Mouse (Mus musculus) left cerebral cortex, postnatal 4 days (tissue): Measurements from ENCODE around the gene Ppil4. TPM values are rescaled to one million over a fixed set of nuclear protein-coding genes. Genes with fewer than 3 reads are reported as not detected.
A peak's percentile ranks its signal among the peaks of the same experiment; 100 is the strongest.

Experiments
- DNase-seq: peaks from one replicate; pipeline ENCODE4 v3.0.0-alpha.2; 2022
- intact Hi-C: fragments of 180-260 bp; cut with DNase I; formaldehyde crosslinking; loops from one replicate; pipeline ENCODE4 v1.15.1; 2025
- total RNA-seq, 2 experiments: library from RNA; stranded (reverse); gene quantifications; 2 replicates each; pipeline ENCODE4 v1.2.3; 2021

Gene Ppil4
- total RNA-seq, 2 experiments from 2014 or later = 39.3 to 45.6 TPM

DNA sequence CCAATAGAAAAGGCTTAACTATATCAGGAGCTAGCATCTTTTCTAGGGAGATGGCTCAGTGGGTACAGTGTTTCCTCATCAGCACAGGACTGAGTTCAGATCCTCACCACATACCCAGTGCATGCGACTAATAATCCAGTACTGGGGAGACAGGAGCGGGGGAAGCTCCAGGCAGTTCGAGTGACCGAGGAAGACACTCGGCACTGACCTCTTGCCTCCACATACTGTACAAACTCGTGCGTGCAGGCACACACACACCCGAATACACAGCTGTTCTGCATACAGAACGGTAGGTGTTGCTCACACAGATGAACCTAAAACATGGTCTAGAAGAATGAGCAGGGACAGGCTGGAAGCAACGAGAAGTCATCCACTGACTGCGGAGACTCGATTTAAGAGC is 29.3 kb downstream of the Ppil4 start:
- intact Hi-C loops = no loop called here

DNA sequence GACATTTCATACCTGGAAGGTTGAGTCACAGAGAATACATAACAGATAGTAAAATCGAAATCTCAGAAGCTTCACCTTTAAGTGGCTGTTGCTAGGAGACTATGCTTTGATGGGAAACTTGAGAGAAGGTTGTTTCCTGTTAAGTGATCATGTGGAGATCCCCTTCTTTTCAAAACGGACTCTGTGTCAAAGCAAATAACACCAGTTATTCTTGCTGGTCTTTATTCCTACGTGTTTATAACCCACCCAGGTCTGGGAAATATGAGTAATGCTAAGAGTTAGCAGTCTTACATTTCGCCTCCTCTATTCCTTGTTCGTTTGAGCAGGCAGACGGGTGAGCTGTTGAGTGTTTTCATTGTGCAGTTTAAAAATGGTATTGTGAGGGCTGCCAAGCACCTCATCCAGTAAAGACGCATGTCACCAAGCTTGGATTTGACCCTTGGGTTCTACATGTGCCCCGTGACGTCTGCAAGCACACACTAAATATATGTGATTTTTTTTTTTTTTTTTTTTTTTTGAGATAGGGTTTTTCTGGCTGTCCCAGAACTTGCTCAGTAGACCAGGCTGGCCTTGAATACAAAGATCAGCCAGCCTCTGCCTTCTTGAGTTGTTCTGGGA is 32.1 kb downstream of the Ppil4 start:
- intact Hi-C loops = no loop called here

More for the DNA sequence above, 29.3 kb downstream of the Ppil4 start:
- no peak for DNase-seq

DNA sequence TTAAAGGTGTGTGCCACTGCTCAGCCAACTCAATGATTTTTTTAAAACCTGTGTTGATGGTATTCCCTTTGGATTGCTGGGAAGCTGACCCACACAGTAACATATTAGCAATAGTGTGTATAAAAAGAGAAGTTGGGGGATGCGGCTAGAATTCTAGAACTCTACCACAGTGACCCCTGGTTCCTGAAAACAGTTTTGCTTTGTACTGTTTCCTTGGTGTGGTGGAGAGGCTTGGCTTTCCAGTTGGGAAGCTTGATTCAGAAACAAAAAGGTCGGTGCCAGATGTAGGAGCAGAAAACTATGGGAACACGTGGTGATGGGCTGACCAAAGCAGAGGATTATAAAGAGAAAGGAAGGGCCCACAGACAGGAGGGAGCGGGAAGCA is 32.6 kb downstream of the Ppil4 start:
- intact Hi-C loops = no loop called here
- no peak for DNase-seq

More for the DNA sequence above, 32.1 kb downstream of the Ppil4 start:
- DNase-seq = no peak

DNA sequence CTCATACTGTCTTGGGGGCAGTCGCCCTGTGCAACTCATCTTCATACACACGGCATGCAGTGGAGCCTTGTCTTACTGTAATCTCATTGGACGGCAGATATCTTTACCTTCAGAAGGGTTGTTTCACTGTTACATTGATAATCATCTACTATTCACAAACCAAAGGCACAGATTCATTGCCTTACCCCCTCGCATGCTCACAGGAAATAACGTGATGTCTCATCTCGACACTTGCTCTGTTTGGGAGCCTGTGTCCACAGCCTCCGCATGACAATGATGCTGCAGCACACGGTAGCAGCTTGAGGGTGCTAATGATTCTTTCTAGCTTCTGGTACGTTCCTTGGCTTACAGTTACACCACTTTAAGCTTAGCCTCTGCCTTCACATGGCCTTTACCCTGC is 33.4 kb downstream of the Ppil4 start:
- intact Hi-C loops = no loop called here
- DNase-seq = no peak

DNA sequence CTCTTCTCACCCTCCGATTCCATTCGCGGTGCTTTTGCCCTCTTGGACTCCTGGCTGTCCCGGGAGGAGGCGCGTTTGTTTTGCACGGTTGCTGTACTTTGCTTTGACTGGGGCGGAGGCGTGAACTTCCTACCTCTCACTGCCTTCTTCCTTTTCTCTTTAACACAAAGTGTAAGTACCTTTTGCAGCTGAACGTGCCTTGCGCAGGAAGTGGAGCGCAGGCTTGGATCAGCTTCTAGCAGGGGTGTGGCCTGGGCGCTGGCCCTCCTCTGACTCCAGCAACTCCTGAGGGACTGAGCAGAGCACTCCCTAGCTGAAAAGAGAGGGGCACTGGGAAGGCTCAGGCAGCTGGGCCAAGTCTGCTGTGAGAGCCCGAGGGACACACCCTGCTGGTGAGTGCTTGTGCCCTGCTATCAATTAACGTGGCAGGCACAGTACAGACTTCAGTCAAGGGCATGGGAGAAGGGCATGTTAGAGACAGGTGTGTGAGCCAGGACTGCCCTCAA is 39.5 kb downstream of the Ppil4 start, which contains the start of gene Zc3h12d:
Gene Zc3h12d, plus strand, starts transcription at position 300 of the 506 bp plus-strand sequence.
- intact Hi-C loops = no loop called here
- DNase-seq = no peak

DNA sequence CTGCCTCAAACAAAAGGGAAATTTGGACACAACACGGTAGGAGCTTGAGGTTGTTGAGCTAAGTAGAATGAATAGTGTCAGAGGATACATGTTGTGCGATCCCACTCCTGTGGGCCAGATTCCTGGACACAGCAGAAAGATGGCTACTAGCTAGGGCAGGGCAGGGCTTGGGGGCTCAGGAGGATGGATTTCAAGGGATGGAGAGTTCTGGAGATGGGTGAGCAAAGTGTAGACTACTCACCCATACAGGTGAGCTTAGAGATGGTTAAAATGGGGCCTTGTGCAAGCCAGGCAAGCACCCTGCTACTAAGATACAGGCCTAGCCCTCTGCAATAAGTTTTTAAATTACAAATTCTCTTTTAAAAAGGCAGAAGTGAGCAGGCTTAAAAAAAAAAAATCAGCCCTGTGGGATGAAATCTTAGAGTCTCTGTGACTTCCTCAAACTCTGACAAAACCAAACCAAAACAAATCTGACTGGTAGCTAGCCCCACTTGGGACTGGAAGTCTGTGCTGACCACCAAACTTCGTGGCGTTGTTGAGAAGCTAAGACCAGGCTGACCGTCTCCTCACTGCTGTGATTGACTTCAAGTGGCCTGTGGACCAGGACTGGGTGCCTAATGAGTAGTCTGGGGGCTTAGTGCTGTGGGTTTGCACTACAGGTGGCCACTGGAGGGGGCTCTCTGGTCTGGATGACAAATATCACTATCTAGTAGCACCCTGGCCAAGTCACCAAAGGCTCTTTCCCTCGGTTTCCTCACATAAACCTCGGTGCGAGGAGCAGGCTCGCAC is 40.9 kb downstream of the Ppil4 start:
- intact Hi-C loops = no loop called here
- no peak for DNase-seq

DNA sequence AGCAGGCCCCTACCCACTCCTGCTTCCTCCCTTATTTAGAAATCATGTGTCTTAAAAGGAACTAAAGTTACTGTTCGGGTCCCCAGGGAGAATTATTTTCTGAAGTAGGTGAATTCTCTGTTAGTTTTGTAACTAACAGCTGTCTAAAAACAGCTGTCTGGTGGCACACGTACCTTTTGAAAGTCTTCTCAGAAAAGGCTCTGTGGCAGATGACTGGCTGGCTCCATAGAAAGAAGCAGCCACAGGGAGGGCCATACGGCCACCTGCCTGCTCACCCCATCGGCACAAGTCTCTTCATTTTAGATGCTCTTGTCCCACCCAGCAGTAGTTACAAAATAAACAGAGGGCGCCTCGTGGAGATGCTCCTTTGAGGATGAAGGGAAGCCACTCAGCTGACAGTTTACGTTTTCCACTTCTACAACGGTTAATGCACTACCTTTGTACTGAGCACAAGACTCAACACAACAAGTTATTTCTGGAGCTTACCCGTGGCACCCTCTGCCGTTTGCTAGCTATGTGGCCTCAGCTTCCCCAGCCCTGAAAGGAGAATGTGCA is 42.1 kb downstream of the Ppil4 start:
- no peak for DNase-seq
- intact Hi-C loops = no loop called here

DNA sequence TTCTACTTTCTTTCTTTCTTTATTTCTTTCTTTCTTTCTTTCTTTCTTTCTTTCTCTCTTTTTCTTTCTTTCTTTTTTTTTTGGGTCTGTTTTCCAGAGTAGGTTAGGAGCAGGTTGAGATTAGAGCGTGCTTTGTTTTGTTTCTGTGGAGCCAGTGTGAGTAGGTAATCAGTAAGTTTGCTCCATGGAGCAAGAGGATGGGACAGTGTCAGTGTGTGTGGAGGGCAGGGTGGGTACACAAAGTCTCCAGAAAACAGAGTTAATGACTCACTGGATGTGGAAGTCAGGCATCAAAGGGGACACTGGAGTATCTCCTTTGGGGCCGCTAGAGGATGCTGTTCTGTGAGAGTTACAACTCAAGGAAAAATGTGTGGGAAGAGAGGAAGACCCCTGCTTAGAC is 44.2 kb downstream of the Ppil4 start:
- DNase-seq = no peak
- intact Hi-C loops = no loop called here

DNA sequence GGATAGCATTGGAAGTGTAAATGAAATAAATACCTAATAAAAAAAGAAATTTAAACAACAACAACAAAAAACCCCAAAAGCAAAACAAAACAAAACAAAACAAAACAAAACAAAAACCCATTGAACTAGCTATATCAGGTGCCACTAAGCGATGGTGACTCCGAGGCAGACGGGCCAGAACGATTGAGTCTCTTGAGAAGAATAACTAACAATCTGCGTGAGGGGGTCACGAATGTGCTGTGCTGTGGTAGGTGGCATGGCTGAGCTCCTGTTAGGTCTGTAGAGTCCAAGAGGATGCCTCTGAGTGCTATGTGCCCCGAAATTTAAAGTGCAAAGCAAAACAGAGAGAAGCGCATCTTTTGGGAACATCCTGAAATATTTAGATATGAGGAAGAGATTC is 44.8 kb downstream of the Ppil4 start:
- DNase-seq = no peak
- intact Hi-C loops = no loop called here

DNA sequence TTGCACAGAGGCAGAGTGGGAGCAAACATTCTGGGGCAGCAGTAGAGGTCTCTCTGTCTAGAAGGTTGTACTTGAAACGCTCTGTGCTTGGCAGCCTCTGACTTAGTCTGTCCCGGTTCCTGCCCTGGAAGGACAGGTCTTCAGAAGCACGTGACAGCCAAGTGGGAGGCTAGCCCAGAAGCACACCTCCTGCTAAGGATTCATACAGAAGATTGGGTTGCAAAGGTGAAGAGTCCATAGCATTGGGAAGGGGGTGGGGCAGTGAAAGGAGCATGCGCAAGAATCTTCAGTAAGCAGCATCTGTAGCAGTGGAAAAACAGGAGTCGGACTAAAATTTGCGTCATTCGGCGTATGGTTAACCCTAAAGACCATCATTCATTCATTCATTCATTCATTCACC is 45.3 kb downstream of the Ppil4 start:
- intact Hi-C loops = no loop called here
- no peak for DNase-seq

DNA sequence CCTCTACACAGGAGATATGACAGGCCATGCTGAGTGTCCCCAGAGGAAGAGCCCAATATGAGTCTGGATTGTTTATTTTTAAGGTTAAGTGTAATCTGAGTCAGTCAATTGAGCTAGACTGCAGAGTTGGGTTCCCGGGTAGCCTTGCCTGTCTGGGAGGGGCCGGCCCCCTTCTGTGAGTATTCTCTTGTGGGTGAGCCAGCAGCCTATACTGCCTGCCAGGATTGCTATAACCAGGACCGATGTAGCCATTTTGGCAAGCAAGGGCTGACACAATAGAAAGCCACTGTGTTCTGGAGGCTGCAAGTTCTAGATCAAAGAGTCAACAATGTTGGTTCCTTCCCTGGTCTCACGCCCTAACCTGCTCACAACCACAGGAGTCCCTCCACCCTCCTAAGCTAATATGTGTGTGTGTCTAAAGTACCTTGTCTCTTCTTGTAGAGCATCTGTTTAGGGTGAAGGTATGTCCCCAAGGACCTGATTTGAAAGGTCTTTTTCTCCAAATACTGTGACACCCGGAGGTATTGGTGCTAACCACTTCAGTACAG is 46.3 kb downstream of the Ppil4 start:
- DNase-seq = no peak
- intact Hi-C loops = no loop called here

DNA sequence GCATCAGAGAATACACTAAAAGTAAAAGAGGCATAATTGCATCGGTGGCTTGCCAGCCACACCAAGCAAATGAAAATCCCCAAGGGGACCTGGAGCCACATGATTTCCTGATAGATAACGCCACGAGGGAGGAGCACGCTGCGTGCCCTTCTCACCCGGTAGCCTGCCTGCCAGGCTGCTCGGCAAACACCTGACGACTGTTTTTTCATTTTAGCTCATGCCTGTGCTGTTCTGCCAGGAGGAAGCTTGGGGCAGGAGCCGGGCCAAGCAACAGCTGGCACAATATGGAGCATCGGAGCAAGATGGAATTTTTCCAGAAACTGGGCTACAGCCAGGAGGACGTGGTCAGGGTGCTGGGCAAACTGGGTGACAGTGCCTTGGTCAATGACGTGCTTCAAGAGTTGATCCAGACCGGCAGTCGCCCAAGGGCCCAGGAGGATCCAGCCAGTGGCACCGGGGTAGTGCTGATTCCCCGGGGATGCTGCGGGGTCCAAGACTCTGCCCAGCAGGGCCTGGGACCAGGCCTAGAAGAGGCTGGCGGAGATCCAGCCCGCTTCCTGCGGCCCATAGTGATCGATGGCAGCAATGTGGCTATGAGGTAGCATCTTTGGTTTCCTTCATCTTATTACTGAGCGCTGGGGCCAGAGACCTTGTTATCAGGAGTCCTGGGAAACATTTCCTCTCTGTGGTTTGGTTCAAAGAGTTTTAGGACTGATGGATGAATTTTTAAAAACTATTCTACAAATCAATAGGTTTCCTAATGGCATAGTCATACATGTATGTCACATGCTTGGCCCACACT is 47.1 kb downstream of the Ppil4 start:
- intact Hi-C loops = no loop called here
- DNase-seq = peak; percentile 62

DNA sequence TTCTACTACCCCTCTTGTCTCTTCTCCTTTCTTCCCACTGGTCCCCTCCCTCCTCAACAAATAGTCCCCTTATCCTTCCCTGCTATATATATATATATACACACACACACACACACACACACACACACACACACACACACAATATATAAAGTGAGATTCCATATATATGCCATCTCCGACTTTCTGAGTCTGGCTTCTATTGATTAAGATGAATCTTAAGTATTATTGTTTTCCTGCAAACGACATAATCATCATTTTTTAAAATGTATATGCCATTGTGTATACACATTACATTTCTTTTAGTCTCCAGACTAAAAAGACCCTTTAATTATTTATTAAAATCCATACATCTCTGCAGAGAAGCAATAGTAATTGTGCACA is 47.7 kb downstream of the Ppil4 start:
- intact Hi-C loops = no loop called here
- DNase-seq = no peak

DNA sequence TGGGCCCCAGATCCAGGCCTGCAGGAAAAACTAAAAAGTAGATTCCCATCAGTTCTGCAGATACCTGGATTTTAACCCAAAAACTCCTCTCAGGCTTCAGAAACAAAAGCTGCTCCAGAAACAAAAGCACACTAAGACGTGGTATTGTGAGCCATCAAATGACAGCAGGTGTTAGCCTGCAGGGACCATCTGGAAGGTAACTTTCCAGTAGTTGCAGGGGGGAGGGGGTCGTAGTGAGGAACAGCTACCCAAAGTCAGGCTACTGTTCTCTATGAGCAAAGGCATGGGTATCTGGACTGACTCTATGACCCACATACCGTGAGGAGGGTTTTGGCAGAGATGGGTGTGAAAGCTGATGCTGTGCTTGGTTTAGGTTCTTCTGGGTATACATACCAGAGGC is 48.1 kb downstream of the Ppil4 start:
- no peak for DNase-seq
- intact Hi-C loops = no loop called here

DNA sequence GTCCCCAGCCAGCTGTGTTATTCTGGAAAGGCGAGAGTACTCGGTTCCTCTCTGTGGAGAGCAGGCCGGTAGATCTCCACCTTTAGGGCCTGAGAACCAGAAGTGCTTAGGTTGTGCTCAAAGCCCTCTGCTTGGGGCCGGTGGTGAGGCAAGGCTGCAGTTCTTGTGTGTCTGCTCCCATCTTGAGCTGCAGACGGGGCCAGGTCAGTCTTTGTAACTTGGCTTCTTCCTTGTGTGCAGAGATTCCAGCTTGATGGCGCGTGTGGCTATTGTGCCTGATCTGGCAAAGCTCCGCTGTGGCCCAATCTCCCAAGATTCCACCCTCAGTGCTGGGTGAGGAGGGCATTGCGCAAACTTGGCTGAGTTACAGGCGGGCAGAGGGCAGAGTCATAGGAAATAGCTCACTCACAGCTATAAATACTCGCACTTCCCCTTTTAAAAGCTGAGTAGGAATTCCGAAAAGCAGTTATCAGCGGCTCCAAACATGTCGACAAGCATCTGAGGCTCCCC is 48.9 kb downstream of the Ppil4 start:
- DNase-seq = peak; percentile 29
- intact Hi-C loops = no loop called here

DNA sequence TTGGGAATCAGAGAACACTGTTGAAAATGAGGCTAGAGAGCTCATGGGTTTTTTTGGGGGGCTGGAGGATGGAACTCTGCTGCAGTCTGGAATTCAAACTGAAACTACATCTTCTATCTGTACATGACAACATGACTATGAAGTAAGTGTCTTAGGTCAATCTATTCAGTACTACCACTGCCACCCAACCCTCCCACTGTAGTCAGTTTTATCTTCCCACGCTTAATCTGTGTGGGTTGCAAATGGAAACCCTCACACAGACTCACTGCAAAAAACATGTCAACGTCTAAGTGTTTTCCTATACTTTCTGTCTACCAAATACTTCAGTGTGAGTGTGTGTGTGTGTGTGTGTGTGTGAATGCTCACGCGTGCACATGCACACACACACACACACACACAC is 50.5 kb downstream of the Ppil4 start:
- intact Hi-C loops = no loop called here

DNA sequence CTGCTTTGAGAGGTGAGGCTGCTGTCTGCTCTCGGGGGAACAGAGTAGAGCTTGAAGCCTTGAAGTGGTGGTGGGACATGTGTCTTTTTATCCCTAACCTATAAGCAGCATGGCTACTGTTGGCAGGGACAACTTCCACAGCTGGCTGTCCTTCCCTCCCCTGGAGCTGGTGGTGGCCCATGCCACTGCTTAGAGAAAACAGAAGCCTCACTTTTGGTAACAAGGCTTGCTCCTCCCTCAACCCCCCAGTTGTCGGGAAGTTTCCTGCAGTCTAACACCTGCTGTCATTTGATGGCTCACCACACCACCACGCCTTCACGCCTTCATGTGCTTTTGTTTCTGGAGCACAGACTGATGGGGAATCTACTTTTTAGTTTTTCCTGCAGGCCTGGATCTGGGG is 51.5 kb downstream of the Ppil4 start:
- intact Hi-C loops = no loop called here

More for the DNA sequence above, 50.5 kb downstream of the Ppil4 start:
- DNase-seq = no peak

DNA sequence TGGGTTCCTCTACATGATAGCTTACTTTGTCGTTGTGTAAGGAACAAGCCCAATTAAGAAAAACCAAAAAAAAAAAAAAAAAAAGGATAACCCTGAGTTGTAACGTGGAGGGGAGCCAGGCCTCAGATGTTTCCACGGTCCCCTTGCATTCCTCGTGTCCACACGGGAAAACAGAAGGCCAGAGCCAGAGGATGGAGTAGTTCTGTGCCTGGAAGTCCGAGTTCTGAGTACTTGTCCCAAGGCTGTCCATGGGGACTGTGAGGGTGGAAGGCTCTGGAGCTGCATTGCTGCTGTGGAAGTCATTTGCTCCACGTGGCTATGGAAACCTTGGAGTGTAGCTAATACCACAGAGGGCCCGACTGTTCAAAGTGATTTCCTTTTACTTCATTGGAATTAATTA is 52.4 kb downstream of the Ppil4 start:
- intact Hi-C loops = no loop called here
- no peak for DNase-seq

More for the DNA sequence above, 51.5 kb downstream of the Ppil4 start:
- DNase-seq = no peak

DNA sequence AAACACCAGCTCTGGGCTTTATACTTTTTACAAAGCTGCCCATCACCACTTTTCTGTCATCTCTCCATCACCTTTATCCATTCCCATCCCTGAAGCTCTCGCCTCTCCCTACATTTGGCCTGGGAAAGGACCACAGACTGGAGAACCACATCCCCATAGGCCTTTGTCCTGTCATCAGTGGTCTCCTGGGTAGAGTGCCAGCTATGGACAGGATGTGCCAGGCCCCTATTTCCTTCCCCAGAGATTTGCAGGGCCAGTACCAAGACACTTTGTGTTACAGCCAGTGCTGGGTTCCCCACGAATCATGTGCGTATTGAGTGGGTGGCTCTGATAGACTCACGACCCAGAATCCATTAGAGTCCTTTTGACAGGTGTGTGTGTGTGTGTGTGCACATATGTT is 53.3 kb downstream of the Ppil4 start:
- intact Hi-C loops = no loop called here
- no peak for DNase-seq

DNA sequence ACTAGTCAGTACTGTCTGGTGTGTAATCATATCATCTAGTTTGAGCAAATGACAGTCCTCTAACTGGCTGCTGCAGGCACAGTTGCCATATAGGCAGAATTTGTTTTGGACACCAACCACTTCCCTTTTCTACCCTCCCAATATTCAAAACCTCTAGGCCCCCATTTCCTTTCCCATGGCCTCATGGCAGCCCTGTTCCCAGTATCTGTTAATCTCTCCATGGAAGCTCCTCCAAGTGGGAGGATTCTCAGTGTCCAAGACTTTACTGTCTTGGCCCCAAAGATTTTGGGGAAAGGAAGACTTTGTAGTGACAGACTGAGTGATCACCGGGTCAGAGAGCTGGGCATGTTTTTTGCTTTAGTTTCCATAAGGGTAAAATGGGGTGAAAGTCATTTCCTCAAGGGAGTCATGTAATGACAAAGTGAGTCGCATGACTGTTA is 54.5 kb downstream of the Ppil4 start:
- intact Hi-C loops = no loop called here
- DNase-seq = no peak

DNA sequence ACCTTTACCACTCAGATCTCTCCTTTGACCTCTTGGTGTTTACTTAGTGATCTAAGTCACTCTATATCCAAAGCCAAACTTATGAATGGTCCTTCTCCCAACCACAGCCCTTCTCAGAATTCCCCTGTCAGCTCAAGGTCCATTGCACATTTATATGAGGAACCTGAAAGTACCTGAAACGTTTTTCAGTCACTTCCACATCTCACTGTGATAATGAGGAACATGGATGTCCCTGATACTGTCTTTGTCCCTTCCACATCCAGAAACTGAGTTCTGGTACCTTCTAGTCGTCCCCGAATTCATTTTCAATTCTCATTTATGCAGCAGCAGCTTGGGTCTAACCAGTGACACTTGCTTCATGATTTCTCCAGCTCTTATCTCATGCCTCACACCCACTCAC is 59.2 kb downstream of the Ppil4 start:
- no peak for DNase-seq
- intact Hi-C loops = no loop called here
